In genomic region chr7:127129638-127130037, GRCm38 (mm10) we compare ENCODE assay signal across 9 mouse cellular contexts. TPM values are rescaled to one million over a fixed set of nuclear protein-coding genes. Genes with fewer than 3 reads are reported as not detected.
DNase-seq lines count a peak whose midpoint lies in the region; ATAC-seq lines count a peak whose summit lies in the region.
"Had no signal": no experiment of that assay in that cellular context is flagged by ENCODE, and none has a peak within 500 bp of the region (broad histone marks: within the 10 kb centered on the region; RNA-seq: fewer than 3 reads in every experiment).

No protein-coding gene starts in this region.

- no peaks in the 10 kb centered on the region for H3K4me1 ChIP-seq in heart, embryonic 12.5 days (replicated peaks)
- H3K4me1 ChIP-seq: embryonic facial prominence, embryonic 12.5 days had no signal

- H3K4me3 ChIP-seq in heart, embryonic 12.5 days = no peak overlapping the region
- H3K4me3 ChIP-seq: embryonic facial prominence, embryonic 12.5 days had no signal

- WGBS in heart, embryonic 12.5 days = 21% methylated on average over 4 of the region's 4 CpGs

- no peak for DNase-seq in heart, postnatal 25 days (ENCODE audit: low spot score)
- DNase-seq in 416B (ENCODE audit: low read depth) (peak; percentile 81), NIH3T3 (ENCODE audit: low read depth) (peak; percentile 77)
- DNase-seq in left cerebral cortex, postnatal 4 days = peak; percentile 66
- DNase-seq in splenic B cell, adult 2 months (ENCODE audit: low read depth, low spot score) = peak; percentile 65
- DNase-seq in spleen, postnatal 36 days (ENCODE audit: low spot score in 2 of 2) = no peak

- H3K27me3 ChIP-seq in heart, embryonic 12.5 days (replicated peaks) = 0 out of 2 replicates have a peak, but pooled peaks cover 3% of the 10 kb centered on the region
- H3K27me3 ChIP-seq in splenic B cell, adult 2 months (ENCODE audit: control insufficient read depth, insufficient read depth, low read length, poor library complexity, severe bottlenecking) = no peaks in the 10 kb centered on the region
- H3K27me3 ChIP-seq: embryonic facial prominence, embryonic 12.5 days had no signal

- H3K36me3 ChIP-seq in heart, embryonic 12.5 days = no peaks in the 10 kb centered on the region
- no peaks in the 10 kb centered on the region for H3K36me3 ChIP-seq in splenic B cell, adult 2 months (ENCODE audit: control insufficient read depth, insufficient read depth, low read length, poor library complexity, severe bottlenecking)
- H3K36me3 ChIP-seq: embryonic facial prominence, embryonic 12.5 days had no signal

- intact Hi-C loops in heart, postnatal 25 days (cut with DNase I) = loop anchor here (10.0 kb wide), 1 partner anchor 95 kb away; no protein-coding TSS in a partner anchor
- intact Hi-C loops in left cerebral cortex, postnatal 4 days (cut with DNase I) = loop anchor here (5.0 kb wide), 1 partner anchor 48 kb away; no protein-coding TSS in a partner anchor

- H3K27ac ChIP-seq in heart, embryonic 12.5 days (ENCODE audit: poor library complexity, severe bottlenecking) = no peak overlapping the region
- H3K27ac ChIP-seq: embryonic facial prominence, embryonic 12.5 days had no signal

- no peak overlapping the region for H3K4me2 ChIP-seq in heart, embryonic 12.5 days
- H3K4me2 ChIP-seq: embryonic facial prominence, embryonic 12.5 days had no signal

- H3K9ac ChIP-seq in heart, embryonic 12.5 days = no peak overlapping the region; the same call in 1 of the 2 replicates
- H3K9ac ChIP-seq: embryonic facial prominence, embryonic 12.5 days had no signal

- ATAC-seq in heart, embryonic 12.5 days (ENCODE audit: insufficient number of reproducible peaks, low FRiP score) = peak; percentile 53; the same call in 1 of the 2 replicates
- ATAC-seq in erythroid progenitor cell, adult 5-6 weeks (replicated peaks; ENCODE audit: low FRiP score, poor library complexity, severe bottlenecking) = peak; percentile 82

- peaks cover 2% of the 10 kb centered on the region; the same call in 1 of the 2 replicates for H3K9me3 ChIP-seq in heart, embryonic 12.5 days (replicated peaks)
- H3K9me3 ChIP-seq: embryonic facial prominence, embryonic 12.5 days had no signal

RNA-seq across cellular contexts. Expression of gene Qprt, which starts 7.6 kb away (rescaled TPM):
- 5.7 and 6.1 TPM in 2 replicates for polyA plus RNA-seq in heart, embryonic 12.5 days (2016; fragmentation: Nextera tagmentation; extraction: Ambion mirVana)
- not detected for total RNA-seq in heart, postnatal 25 days (2021)
- not detected in 2 replicates for total RNA-seq in erythroid progenitor cell, adult 5-6 weeks (2015; ENCODE audit: low replicate concordance)
- total RNA-seq in erythroid progenitor cell, adult 5-6 weeks (2017; ENCODE audit: low replicate concordance) = 1.8 TPM in 1 of 2 replicates, not detected in the other
- total RNA-seq in left cerebral cortex, postnatal 4 days (2021) = under 1 TPM in 1 of 2 experiments, not detected in 1; 0.18 TPM

RNA-seq across cellular contexts. Expression of gene Spn, which starts 8.0 kb away (rescaled TPM):
- 0.17 and 0.31 TPM in 2 replicates for polyA plus RNA-seq in heart, embryonic 12.5 days (2016; fragmentation: Nextera tagmentation; extraction: Ambion mirVana)
- under 1 TPM; 0.36 to 0.56 TPM for total RNA-seq in heart, postnatal 25 days (2021)
- 16.2 and 30.2 TPM in 2 replicates for total RNA-seq in erythroid progenitor cell, adult 5-6 weeks (2015; ENCODE audit: low replicate concordance)
- 30.8 and 32.0 TPM in 2 replicates for total RNA-seq in erythroid progenitor cell, adult 5-6 weeks (2017; ENCODE audit: low replicate concordance)
- under 1 TPM; 0.22 to 0.74 TPM for total RNA-seq in left cerebral cortex, postnatal 4 days (2021)
- polyA plus RNA-seq: embryonic facial prominence, embryonic 12.5 days had no signal

RNA-seq across cellular contexts. Expression of gene AI467606, which starts 38.5 kb away (rescaled TPM):
- 0.54 and 1.3 TPM in 2 replicates for polyA plus RNA-seq in heart, embryonic 12.5 days (2016; fragmentation: Nextera tagmentation; extraction: Ambion mirVana)
- total RNA-seq in heart, postnatal 25 days (2021) = 1 to 10 TPM; 1.4 to 1.7 TPM
- total RNA-seq in erythroid progenitor cell, adult 5-6 weeks (2015; ENCODE audit: low replicate concordance) = 18.0 and 25.9 TPM in 2 replicates
- total RNA-seq in erythroid progenitor cell, adult 5-6 weeks (2017; ENCODE audit: low replicate concordance) = 10.5 and 12.7 TPM in 2 replicates
- total RNA-seq in left cerebral cortex, postnatal 4 days (2021) = under 1 TPM; 0.77 to 0.90 TPM

RNA-seq across cellular contexts. Expression of gene Zg16, which starts 42.5 kb away (rescaled TPM):
- not detected in 2 replicates for polyA plus RNA-seq in heart, embryonic 12.5 days (2016; fragmentation: Nextera tagmentation; extraction: Ambion mirVana)
- not detected for total RNA-seq in heart, postnatal 25 days (2021)
- total RNA-seq in erythroid progenitor cell, adult 5-6 weeks (2015; ENCODE audit: low replicate concordance) = 3.6 and 9.2 TPM in 2 replicates
- 1.2 and 6.0 TPM in 2 replicates for total RNA-seq in erythroid progenitor cell, adult 5-6 weeks (2017; ENCODE audit: low replicate concordance)
- total RNA-seq in left cerebral cortex, postnatal 4 days (2021) = not detected
- polyA plus RNA-seq: embryonic facial prominence, embryonic 12.5 days had no signal

Comparison
In these comparisons a context has a peak if more than half of its experiments do, and no peak if none do; other contexts are left out.
1. DNase-seq: peak in 416B (single experiment), NIH3T3 (single experiment), left cerebral cortex, postnatal 4 days (single experiment) and splenic B cell, adult 2 months (single experiment); none in heart, postnatal 25 days (single experiment) and spleen, postnatal 36 days (0 of 2).
2. RNA of gene Spn, which starts 8.0 kb away (total RNA-seq): 16.2 to 32.0 TPM in erythroid progenitor cell, adult 5-6 weeks; 0.22 to 0.74 TPM in left cerebral cortex, postnatal 4 days and 0.36 to 0.56 TPM in heart, postnatal 25 days; every median in the first group is over 4 times any median in the second.
3. RNA of gene AI467606, which starts 38.5 kb away (total RNA-seq): 10.5 to 25.9 TPM in erythroid progenitor cell, adult 5-6 weeks; 1.4 to 1.7 TPM in heart, postnatal 25 days and 0.77 to 0.90 TPM in left cerebral cortex, postnatal 4 days; every median in the first group is over 4 times any median in the second.